Mouse (Mus musculus): ENCODE measurements at regions not wholly inside any gene's neighbourhood (a gene's known extent, or its start where the extent isn't known, plus 50 kb on each side); places are given as distances from the start of the nearest gene placed in this dataset.

- TF ChIP-seq POLR2A (IDR thresholded peaks at IDR 0.05; ENCODE audit: insufficient read depth, low read depth, low read length) (no peak), CTCF (IDR thresholded peaks at IDR 0.05; ENCODE audit: insufficient read depth, low read depth, low read length) (no peak)
These were observed 284.8 kb downstream of the Pmp22 start for GRCm38 (mm10) chr11:63413621-63414020.

Data from olfactory bulb, adult 2 months (tissue).